Mouse (Mus musculus): Measurements from ENCODE around the gene Poc1a.

GRCm38 (mm10) chr9:106369801-106370485 lies 89.1 kb downstream of the Poc1a start:
- TF ChIP-seq CTCF (conservative IDR thresholded peaks at IDR 0.05; ENCODE audit: low read length) (no peak), NANOG (IDR thresholded peaks at IDR 0.05; ENCODE audit: borderline replicate concordance, low read length) (no peak), POU5F1 (IDR thresholded peaks at IDR 0.05; ENCODE audit: borderline replicate concordance, low read length) (no peak)

All from E14TG2a.4 (cell line).